Mouse (Mus musculus) testis, postnatal 10 days (tissue): Measurements from ENCODE around the gene Dlg2.

Source experiments
- DNase-seq: peaks from one replicate; pipeline ENCODE4 v3.0.0; 2021; ENCODE audit warnings: low spot score

The Dlg2 gene

DNA sequence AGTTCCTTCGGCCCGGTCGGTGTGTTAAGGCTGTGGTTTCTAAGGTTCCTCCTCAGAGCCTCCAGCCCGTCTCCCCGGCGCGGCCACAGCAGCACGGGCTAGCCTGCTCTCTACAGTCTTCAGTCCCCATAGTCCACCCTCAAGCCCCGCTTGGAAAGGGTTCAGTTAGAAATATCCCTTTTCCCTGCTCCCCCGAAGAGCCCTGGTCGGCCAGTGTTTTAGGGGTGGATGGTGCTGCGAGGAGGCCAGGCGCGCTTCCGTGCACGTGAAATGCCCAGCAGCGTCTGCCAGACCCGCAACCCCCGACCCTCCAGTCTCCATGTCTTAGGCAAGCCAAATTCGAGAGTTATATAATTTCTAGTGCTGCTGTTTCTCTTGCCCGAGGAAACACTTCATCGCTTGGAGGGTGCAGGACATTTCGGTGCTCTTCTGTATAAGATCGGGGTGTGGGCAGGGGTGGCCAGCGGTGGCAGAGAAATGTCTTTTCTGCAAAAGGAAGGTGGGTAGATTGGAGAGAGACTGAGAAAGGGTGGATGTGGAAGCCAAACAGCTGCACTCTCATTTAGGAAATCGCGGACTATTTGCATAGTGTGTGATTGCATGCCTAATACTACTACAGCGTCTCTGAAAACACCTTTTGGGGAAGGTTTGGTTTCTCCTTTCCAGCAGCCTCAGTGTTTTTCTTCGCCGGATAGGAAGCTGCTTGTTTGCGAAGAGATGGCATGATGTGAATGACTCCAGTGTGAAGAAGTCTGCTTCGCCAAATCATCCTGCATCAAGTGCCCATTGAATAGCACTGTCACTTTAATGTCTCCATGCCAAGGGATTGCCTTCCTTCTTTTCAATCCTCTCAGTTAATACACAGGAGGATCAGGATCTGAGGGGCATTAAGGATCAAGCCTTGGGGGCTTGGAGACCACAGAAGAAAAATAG, at the start of gene Dlg2:
Dlg2 (plus strand) TSS at position 360 of the 933 bp plus-strand sequence.
- DNase-seq: no peak

DNA sequence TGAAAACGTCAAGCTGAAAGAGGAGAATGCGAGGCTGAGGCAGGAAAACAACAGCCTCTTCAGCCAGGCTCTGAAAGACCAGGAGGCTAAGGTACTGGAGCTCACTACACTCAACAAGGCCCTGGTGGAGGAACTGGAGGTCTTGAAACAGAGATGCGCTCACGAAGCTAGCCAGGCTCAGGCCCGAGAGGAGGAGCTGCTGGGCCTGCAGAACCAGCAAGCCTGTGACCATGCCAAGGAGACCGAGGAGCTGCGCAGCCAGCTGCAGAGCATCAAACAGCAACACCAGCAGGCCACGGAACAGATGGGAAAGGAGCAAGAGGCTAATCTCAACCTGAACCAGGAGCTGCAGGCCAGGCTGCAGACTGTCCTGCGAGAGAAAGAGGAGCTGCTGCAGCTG, 49.5 kb upstream of the Dlg2 start:
- DNase-seq: no peak

- no peak for DNase-seq
Observed at GRCm38 (mm10) chr7:90432221-90432620, 44.3 kb upstream of the Dlg2 start.

- no peak for DNase-seq
Observed at GRCm38 (mm10) chr7:90440044-90440443, 36.4 kb upstream of the Dlg2 start.

DNA sequence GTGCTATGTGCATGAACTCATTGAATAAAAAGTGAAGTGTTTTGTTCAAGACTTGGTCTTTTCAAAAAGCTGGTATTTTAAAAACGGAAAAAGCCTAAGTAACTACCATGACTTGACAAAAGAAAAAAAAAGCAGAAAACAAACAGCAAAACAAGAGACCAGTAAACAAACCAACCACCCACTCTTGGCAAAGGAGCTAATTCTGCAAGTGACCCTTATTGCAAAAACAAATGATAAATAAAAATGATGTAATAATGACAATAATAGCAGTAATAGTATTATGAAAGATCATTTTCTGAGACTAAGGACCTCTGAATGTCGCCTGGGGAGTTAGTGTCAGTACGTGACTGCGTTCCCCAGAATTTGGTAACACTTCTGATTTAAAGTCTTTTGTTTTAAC, 34.4 kb upstream of the Dlg2 start:
- no peak for DNase-seq

DNA sequence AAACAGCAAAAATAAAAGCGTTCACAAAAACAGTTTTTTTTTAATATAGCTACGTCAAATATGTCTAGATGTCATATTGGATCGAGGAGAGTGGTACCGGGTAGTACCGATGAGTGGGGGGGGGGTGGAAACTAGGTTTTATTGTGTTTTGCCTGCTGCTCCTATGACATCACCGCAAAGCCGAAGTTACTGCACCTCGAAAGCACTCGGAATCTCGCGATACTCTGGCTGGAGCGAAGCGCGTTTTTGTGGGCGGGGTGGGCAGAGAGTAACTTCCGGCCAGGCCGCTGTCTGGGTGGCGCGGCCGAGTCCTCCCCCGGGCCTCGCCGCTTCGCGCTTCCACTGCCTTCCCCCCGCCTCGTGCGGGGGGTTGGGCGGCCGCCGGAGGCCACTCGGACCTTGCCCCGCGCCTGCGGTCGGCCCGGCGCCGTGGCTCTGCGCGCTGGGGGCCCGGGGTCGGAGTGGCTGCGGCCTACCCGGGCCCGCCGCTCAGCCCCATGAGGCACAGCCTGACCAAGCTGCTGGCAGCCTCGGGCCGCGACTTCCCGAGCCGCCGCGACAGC, 33.9 kb upstream of the Dlg2 start, which contains the start of gene Crebzf:
Crebzf (plus strand) TSS at position 212 of the 563 bp plus-strand sequence.
- peak; percentile 95 for DNase-seq

- peak; percentile 83 for DNase-seq
Observed at GRCm38 (mm10) chr7:90443101-90444091, 33.1 kb upstream of the Dlg2 start.

DNA sequence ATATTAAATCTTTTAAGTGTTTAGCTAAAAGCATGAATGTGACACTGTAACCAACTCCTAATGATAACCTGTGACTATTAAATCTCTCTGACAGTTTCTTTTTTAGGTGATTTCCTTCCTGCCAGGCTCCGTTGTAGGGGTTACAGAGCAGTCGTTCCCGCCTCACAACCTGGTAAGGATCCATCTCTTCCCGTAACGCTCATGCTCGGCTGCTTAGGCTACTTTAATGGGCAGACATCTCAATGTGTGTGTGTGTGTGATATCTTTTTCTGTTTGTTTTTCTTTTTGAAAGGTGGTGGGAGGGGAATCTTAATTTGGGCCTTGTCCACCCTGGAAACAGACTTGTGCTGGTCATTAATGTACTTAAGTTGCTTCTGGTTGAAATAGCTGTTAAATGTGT, 32.3 kb upstream of the Dlg2 start:
- no peak for DNase-seq

- no peak for DNase-seq
Observed at GRCm38 (mm10) chr7:90456149-90456844, 20.2 kb upstream of the Dlg2 start.

GRCm38 (mm10) chr7:90456845-90457468, 19.5 kb upstream of the Dlg2 start, which contains the start of gene Tmem126a:
TSS of gene Tmem126a (minus strand) at chr7:90457229.
- DNase-seq: peak; percentile 85

- no peak for DNase-seq
Observed at GRCm38 (mm10) chr7:90457517-90457916, 19.0 kb upstream of the Dlg2 start.

DNA sequence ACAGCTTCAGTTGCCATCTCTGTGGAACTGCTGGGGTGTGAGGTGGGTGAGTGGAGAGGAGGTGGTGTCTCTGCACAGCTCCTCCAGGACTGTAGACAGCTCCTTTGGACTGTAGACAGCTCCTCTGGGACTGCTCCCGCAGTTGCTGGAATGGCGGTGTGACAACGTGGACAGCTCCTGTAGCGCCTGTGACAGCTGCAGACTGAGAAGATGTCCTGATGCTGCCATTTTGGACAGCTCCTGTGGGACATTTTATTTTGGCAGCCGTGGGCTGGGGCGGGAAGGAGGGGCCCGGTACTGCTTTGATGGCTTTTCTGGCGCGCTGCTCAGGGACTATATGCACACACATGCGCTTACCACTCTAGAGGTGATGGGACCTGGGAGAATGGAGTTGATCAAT, 16.1 kb upstream of the Dlg2 start:
- no peak for DNase-seq

DNA sequence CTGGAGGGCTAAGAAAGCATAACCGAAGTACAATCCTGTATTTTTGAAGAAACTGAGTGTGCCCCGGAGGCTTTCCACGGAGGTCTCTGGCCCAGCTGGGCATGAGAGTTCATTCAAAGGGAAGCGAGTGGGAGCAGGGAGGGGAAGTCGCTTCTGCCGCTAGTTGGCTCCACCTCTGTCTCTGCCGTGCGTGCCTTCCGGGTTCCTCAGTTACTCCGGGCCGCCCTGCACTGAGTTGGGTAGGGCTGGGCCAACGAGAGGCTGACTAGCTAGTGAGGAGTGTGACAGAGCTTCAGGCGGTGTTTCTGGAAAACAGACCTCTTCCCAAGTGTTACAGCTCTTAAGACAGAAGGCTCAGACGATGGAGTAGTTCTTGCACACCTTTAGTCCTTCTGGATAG, 15.5 kb upstream of the Dlg2 start:
- no peak for DNase-seq

GRCm38 (mm10) chr7:90461441-90461840, 15.0 kb upstream of the Dlg2 start:
- no peak for DNase-seq

GRCm38 (mm10) chr7:90473511-90473910, 3.0 kb upstream of the Dlg2 start:
- no peak for DNase-seq

GRCm38 (mm10) chr7:90475793-90476312, 619 bp upstream of the Dlg2 start, which contains the start of gene Tmem126b:
TSS of gene Tmem126b (minus strand) at chr7:90476001.
- peak; percentile 99 for DNase-seq

- DNase-seq: no peak
Observed at GRCm38 (mm10) chr7:90482607-90483006, 6.1 kb downstream of the Dlg2 start.

- no peak for DNase-seq
Observed at GRCm38 (mm10) chr7:90508124-90508523, 31.7 kb downstream of the Dlg2 start.

- DNase-seq: no peak
Observed at GRCm38 (mm10) chr7:90512293-90512692, 35.8 kb downstream of the Dlg2 start.
